Comparison of ENCODE assay signal across 8 mouse cellular contexts in the genomic region with DNA sequence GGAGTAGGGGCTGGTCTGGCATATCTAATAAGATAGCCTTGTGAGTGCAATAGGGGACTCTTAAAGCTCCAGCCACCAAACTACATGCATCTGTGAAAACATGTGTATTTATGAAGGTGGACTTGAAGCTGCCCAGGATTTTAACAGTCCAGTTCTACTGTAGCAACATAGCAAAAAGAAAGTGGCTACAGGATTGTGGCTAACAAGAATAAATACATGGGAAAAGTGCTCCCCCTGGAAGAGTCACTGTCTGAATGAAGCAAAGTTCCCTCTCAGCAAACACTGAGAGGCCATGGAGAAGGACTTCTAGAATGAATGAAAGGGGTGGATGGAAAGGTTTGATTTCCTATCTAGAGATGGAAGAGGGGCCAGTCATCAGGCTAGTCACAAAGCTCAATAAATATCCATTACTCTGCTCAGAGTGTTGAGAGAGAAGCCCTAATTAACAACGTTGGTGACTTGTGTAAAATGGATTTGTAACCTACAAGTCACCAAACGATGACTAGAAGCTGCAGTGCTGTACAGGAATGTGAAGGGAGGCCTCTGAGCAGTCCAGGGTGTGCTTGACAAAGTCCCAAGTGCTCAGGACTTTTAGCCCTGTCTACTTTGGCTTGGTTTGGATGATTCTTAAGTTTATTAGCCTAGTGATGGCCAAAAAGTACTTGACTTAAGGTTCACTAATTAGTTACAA. TPM values are rescaled to one million over a fixed set of nuclear protein-coding genes. Genes with fewer than 3 reads are reported as not detected.
DNase-seq lines count a peak whose midpoint lies in the region; ATAC-seq lines count a peak whose summit lies in the region.

No protein-coding gene starts in this region.

- no peak overlapping the region for H3K27ac ChIP-seq in forebrain, embryonic 15.5 days (replicated peaks)
- peak overlapping the region; percentile 1; the same call in 1 of the 2 replicates for H3K27ac ChIP-seq in limb, embryonic 15.5 days
- peak overlapping the region; percentile 28 for H3K27ac ChIP-seq in stomach, embryonic 16.5 days (ENCODE audit: low read length)

- peaks cover 64% of the 10 kb centered on the region for H3K4me1 ChIP-seq in megakaryocyte, embryonic 14.5 days
- peaks cover 45% of the 10 kb centered on the region for H3K4me1 ChIP-seq in forebrain, embryonic 15.5 days
- peaks cover 41% of the 10 kb centered on the region for H3K4me1 ChIP-seq in limb, embryonic 15.5 days
- peaks cover 39% of the 10 kb centered on the region for H3K4me1 ChIP-seq in stomach, embryonic 16.5 days (ENCODE audit: control insufficient read depth, insufficient read depth, low read length)

- H3K4me2 ChIP-seq in forebrain, embryonic 15.5 days (replicated peaks) = peak overlapping the region; percentile 79
- peak overlapping the region; percentile 62 for H3K4me2 ChIP-seq in limb, embryonic 15.5 days
- H3K4me2 ChIP-seq in stomach, embryonic 16.5 days (ENCODE audit: low read depth, low read length) = peak overlapping the region; percentile 81

- DNase-seq in MN1 (ENCODE audit: low spot score) = no peak
- no peak for DNase-seq in right cerebral cortex, postnatal 36 days (ENCODE audit: low spot score in 2 of 2)
- no peak for DNase-seq in lung, postnatal 10 days

- H3K27me3 ChIP-seq in megakaryocyte, embryonic 14.5 days (replicated peaks) = no peaks in the 10 kb centered on the region
- no peaks in the 10 kb centered on the region for H3K27me3 ChIP-seq in forebrain, embryonic 15.5 days
- no peaks in the 10 kb centered on the region for H3K27me3 ChIP-seq in limb, embryonic 15.5 days
- H3K27me3 ChIP-seq in stomach, embryonic 16.5 days (ENCODE audit: control insufficient read depth, insufficient read depth, low read length) = no peaks in the 10 kb centered on the region

- H3K36me3 ChIP-seq in megakaryocyte, embryonic 14.5 days (replicated peaks; ENCODE audit: low read length) = peaks cover 69% of the 10 kb centered on the region
- H3K36me3 ChIP-seq in forebrain, embryonic 15.5 days = peaks cover 33% of the 10 kb centered on the region
- peaks cover 42% of the 10 kb centered on the region for H3K36me3 ChIP-seq in limb, embryonic 15.5 days
- H3K36me3 ChIP-seq in stomach, embryonic 16.5 days (ENCODE audit: control insufficient read depth, insufficient read depth, low read length) = peaks cover 23% of the 10 kb centered on the region

- H3K4me3 ChIP-seq in megakaryocyte, embryonic 14.5 days (replicated peaks) = peak overlapping the region; percentile 93
- peak overlapping the region; percentile 80 for H3K4me3 ChIP-seq in forebrain, embryonic 15.5 days
- peak overlapping the region; percentile 95 for H3K4me3 ChIP-seq in limb, embryonic 15.5 days
- H3K4me3 ChIP-seq in stomach, embryonic 16.5 days (replicated peaks; ENCODE audit: low read length) = peak overlapping the region; percentile 91

- ATAC-seq in megakaryocyte, adult 5-6 weeks (ENCODE audit: poor library complexity, severe bottlenecking) = no peak
- no peak for ATAC-seq in forebrain, embryonic 15.5 days (replicated peaks)
- no peak for ATAC-seq in limb, embryonic 15.5 days (ENCODE audit: insufficient number of reproducible peaks, low FRiP score, low TSS enrichment, low read depth)
- no peak for ATAC-seq in stomach, embryonic 16.5 days (ENCODE audit: insufficient read depth, low FRiP score)

- H3K9me3 ChIP-seq in megakaryocyte, embryonic 14.5 days = no peaks in the 10 kb centered on the region
- no peaks in the 10 kb centered on the region for H3K9me3 ChIP-seq in forebrain, embryonic 15.5 days
- H3K9me3 ChIP-seq in limb, embryonic 15.5 days = no peaks in the 10 kb centered on the region
- H3K9me3 ChIP-seq in stomach, embryonic 16.5 days (replicated peaks; ENCODE audit: control insufficient read depth, low read length) = no peaks in the 10 kb centered on the region

- WGBS in forebrain, embryonic 15.5 days = 50% methylated on average over 2 of the region's 2 CpGs
- WGBS in limb, embryonic 15.5 days = 22% methylated on average over 2 of the region's 2 CpGs
- 14% methylated on average over 2 of the region's 2 CpGs for WGBS in stomach, embryonic 16.5 days

- H3K9ac ChIP-seq in forebrain, embryonic 15.5 days (replicated peaks) = peak overlapping the region; percentile 99
- peak overlapping the region; percentile 99; the same call in 1 of the 2 replicates for H3K9ac ChIP-seq in limb, embryonic 15.5 days
- H3K9ac ChIP-seq in stomach, embryonic 16.5 days (ENCODE audit: low read length) = peak overlapping the region; percentile 100

RNA-seq across cellular contexts. Expression of a gene that starts 2.3 kb away (rescaled TPM):
- polyA plus RNA-seq in megakaryocyte, embryonic 14.5 days (2012; ENCODE audit: insufficient read depth, low replicate concordance) = 222 and 245 TPM in 2 replicates
- total RNA-seq in megakaryocyte, adult 5-6 weeks (2015) = 440 and 463 TPM in 2 replicates
- total RNA-seq in megakaryocyte, adult 5-6 weeks (2017) = 327 and 343 TPM in 2 replicates
- 48.1 and 52.4 TPM in 2 replicates for polyA plus RNA-seq in forebrain, embryonic 15.5 days (2015; fragmentation: Nextera tagmentation; extraction: Ambion mirVana)
- polyA plus RNA-seq in limb, embryonic 15.5 days (2015; fragmentation: Nextera tagmentation; extraction: Ambion mirVana) = 35.2 and 46.1 TPM in 2 replicates
- 16.5 and 20.5 TPM in 2 replicates for polyA plus RNA-seq in stomach, embryonic 16.5 days (2015; fragmentation: Nextera tagmentation; extraction: Ambion mirVana)

RNA-seq across cellular contexts. Expression of a gene that starts 26.8 kb away (rescaled TPM):
- 0.83 TPM in 1 of 2 replicates, not detected in the other for polyA plus RNA-seq in megakaryocyte, embryonic 14.5 days (2012; ENCODE audit: insufficient read depth, low replicate concordance)
- 0.85 and 1.3 TPM in 2 replicates for total RNA-seq in megakaryocyte, adult 5-6 weeks (2015)
- total RNA-seq in megakaryocyte, adult 5-6 weeks (2017) = 0.59 and 0.77 TPM in 2 replicates
- 0.45 and 0.56 TPM in 2 replicates for polyA plus RNA-seq in forebrain, embryonic 15.5 days (2015; fragmentation: Nextera tagmentation; extraction: Ambion mirVana)
- 5.4 and 11.2 TPM in 2 replicates for polyA plus RNA-seq in limb, embryonic 15.5 days (2015; fragmentation: Nextera tagmentation; extraction: Ambion mirVana)
- polyA plus RNA-seq in stomach, embryonic 16.5 days (2015; fragmentation: Nextera tagmentation; extraction: Ambion mirVana) = 13.3 and 20.5 TPM in 2 replicates

RNA-seq across cellular contexts. Expression of a gene that starts 36.1 kb away (rescaled TPM):
- polyA plus RNA-seq in megakaryocyte, embryonic 14.5 days (2012; ENCODE audit: insufficient read depth, low replicate concordance) = 21.1 and 41.0 TPM in 2 replicates
- 54.7 and 64.2 TPM in 2 replicates for total RNA-seq in megakaryocyte, adult 5-6 weeks (2015)
- 94.3 and 94.8 TPM in 2 replicates for total RNA-seq in megakaryocyte, adult 5-6 weeks (2017)
- 112 and 121 TPM in 2 replicates for polyA plus RNA-seq in forebrain, embryonic 15.5 days (2015; fragmentation: Nextera tagmentation; extraction: Ambion mirVana)
- polyA plus RNA-seq in limb, embryonic 15.5 days (2015; fragmentation: Nextera tagmentation; extraction: Ambion mirVana) = 73.4 and 74.7 TPM in 2 replicates
- polyA plus RNA-seq in stomach, embryonic 16.5 days (2015; fragmentation: Nextera tagmentation; extraction: Ambion mirVana) = 70.3 and 73.0 TPM in 2 replicates
